Mouse (Mus musculus): Measurements from ENCODE around the gene Frrs1l. TPM values are rescaled to one million over a fixed set of nuclear protein-coding genes. Genes with fewer than 3 reads are reported as not detected.

Gene Frrs1l
- total RNA-seq (2023), result not detected

DNA sequence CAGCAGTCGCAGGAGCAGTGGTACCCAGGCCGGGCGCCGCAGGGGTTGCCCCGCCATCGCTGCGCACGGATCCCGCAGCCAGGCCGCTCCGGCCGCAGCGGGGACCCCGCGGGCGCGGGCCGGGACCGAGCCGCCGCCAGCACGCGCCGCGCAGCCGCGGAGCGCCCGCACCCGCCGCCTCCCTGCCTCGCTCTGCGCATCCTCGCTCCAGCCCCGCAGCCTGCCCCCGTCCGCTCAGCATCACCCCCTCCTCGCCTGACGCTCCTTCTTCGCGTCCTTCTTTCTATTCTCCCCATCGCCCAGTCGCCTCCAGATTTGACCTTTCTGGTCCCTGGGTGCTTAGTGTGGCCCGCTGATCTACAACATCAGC lies at the start of gene Frrs1l:
Gene Frrs1l (minus strand): TSS at position 177 of the 370 bp plus-strand sequence.

DNA sequence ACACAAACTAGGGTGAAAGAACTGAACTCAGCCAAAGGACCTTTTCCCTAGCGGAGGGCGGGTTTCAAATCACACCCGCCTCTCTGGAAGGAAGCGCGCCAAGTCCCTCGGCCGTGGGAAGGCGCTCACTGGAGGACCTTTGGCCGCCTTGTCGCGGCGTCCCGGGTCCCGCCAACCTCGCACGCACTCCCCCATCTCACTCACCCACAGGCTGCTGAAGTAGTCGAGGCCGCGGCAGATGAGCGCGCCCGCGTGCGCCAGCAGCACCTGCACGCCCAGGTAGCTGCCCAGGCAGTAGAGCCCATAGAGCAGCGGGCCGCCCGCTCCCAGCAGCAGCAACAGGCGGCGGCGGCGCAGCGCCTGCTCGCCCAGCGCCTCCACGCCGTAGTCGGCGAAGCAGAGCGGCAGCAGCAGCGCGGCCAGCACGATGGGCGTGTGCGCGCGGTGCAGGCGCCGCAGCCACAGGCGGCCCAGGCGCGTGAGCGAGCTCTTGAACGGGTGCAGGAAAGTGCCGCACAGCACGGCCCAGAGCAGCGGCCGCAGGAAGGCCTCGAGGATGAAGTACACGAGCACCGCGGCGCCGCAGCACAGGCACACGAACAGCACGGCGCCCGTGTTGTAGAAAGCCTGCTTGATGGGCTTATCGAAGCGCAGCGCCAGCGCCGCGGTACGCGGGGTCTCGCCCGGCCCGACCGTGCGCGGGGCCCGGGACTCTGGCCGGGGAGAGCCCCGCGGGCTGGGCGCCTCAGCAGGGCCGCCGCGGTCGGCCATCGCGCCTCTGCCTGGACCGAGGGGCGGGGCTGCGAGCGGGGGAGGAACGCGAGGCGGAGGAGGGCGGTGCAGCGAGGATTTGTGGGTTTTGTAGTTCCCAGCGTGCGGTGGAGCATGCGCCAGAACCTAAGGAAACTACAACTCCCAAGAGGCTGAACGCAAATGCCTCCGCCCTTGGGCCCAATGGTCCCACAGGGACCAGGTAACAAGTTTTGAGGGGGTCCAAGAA lies 43.2 kb downstream of the Frrs1l start, which contains the start of gene Tmem245:
Gene Tmem245 (minus strand): TSS at position 797 of the 1,000 bp plus-strand sequence.

Other genes with a start within 250 kb of the Frrs1l start
- gene Actl7b, start 248.9 kb downstream of the Frrs1l start, total RNA-seq (2023), result 1 to 10 TPM; 2.0 to 2.2 TPM
- gene Actl7a, start 247.0 kb downstream of the Frrs1l start, total RNA-seq (2023), result not detected
- 10 to 100 TPM; 71.7 to 75.4 TPM for gene Elp1, start 188.1 kb downstream of the Frrs1l start, total RNA-seq (2023)
- gene Fam206a, start 188.0 kb downstream of the Frrs1l start, total RNA-seq (2023), result 1 to 10 TPM; 7.0 to 8.5 TPM
- 1 to 10 TPM in 1 of 2 experiments, under 1 TPM in 1; 0.60 to 1.1 TPM for gene Ctnnal1, start 125.2 kb downstream of the Frrs1l start, total RNA-seq (2023)
- 10 to 100 TPM; 15.3 to 18.4 TPM for gene Tmem245, start 43.0 kb downstream of the Frrs1l start, total RNA-seq (2023)
- gene Epb41l4b, start 153.0 kb upstream of the Frrs1l start, total RNA-seq (2023), result under 1 TPM; 0.80 to 0.86 TPM

Measured in neutrophil, adult 59 days (primary cell).